Mouse (Mus musculus) heart, embryonic 15.5 days (tissue): ENCODE data around the gene Jup. TPM values are rescaled to one million over a fixed set of nuclear protein-coding genes. Genes with fewer than 3 reads are reported as not detected.

Experiments used
- ATAC-seq: fragments of 200-750 bp; cut with Nextera tagmentation; replicated peaks from 2 replicates; pipeline ENCODE4 v1.8.0; 2017; ENCODE audit warnings: low read depth, moderate TSS enrichment; ENCODE audit not compliant: insufficient number of reproducible peaks, insufficient read depth, low FRiP score
- H3K27ac ChIP-seq: fragments of 300-500 bp; sonication (generic); 2 replicates; pipeline ENCODE4 v1.5.1; 2015; ENCODE audit warnings: mild to moderate bottlenecking, inconsistent platforms
- H3K27me3 ChIP-seq: fragments of 300-500 bp; sonication (generic); 2 replicates; pipeline ENCODE4 v1.6.1; 2015; ENCODE audit warnings: inconsistent platforms
- H3K36me3 ChIP-seq: fragments of 300-500 bp; sonication (generic); 2 replicates; pipeline ENCODE4 v1.6.1; 2015; ENCODE audit warnings: mild to moderate bottlenecking, inconsistent platforms
- H3K4me1 ChIP-seq: fragments of 300-500 bp; sonication (generic); replicated peaks from 2 replicates; pipeline ENCODE4 v1.6.1; 2015; ENCODE audit warnings: inconsistent platforms
- H3K4me2 ChIP-seq: fragments of 300-500 bp; sonication (generic); 2 replicates; pipeline ENCODE4 v1.6.1; 2015; ENCODE audit warnings: inconsistent platforms, mild to moderate bottlenecking, moderate library complexity
- H3K4me3 ChIP-seq: fragments of 300-500 bp; sonication (generic); 2 replicates; pipeline ENCODE4 v1.5.1; 2015; ENCODE audit warnings: mild to moderate bottlenecking, inconsistent platforms
- H3K9ac ChIP-seq: fragments of 300-500 bp; sonication (generic); 2 replicates; pipeline ENCODE4 v1.6.1; 2015; ENCODE audit warnings: mild to moderate bottlenecking, inconsistent platforms
- H3K9me3 ChIP-seq: fragments of 300-500 bp; sonication (generic); replicated peaks from 2 replicates; pipeline ENCODE4 v1.6.1; 2016; ENCODE audit warnings: inconsistent platforms
- WGBS: fragments of 180-500 bp; shearing (Covaris S2); methylation state at CpG from one replicate; pipeline ENCODE4 v1.1.7; 2015; ENCODE audit warnings: mixed read lengths; 5-methylcytosine and 5-hydroxymethylcytosine counted together
- polyA plus RNA-seq: library from polyadenylated mRNA; unstranded; fragments of >200 nt; fragmentation: Nextera tagmentation; extraction: Ambion mirVana; gene quantifications from 2 replicates; pipeline ENCODE4 v1.2.1, GENCODE M21; 2015

Jup gene
- polyA plus RNA-seq, 1 experiment from 2014 or later = 117 TPM

DNA sequence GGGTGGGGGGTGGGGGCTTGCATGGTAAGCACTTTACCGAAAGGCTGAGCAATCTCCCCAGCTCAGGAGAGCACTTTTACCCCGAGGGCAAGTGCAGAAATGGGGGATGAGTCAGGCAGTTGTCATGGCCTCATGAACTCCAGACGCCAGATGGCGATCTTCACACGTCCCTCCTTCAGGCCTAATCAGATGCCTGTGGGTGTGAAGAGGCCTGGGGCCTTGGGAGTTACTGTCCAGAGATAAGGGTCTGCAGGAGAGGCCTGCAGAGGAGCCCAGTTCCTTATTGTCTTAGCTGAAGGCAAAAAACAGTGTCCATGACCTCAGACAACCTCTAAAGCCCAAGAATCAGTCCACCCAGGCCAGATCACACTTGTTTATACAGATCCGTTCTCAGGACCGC, 28.3 kb upstream of the Jup start:
- Histone ChIP-seq H3K9me3 (no peaks in the 10 kb centered on the region), H3K9ac (no peak overlapping the region), H3K4me3 (no peak overlapping the region), H3K27me3 (no peaks in the 10 kb centered on the region), H3K27ac (0 out of 2 replicates have a peak overlapping the region, but pooled peaks have one; percentile 15), H3K4me1 (peaks cover 42% of the 10 kb centered on the region), H3K36me3 (peaks cover 17% of the 10 kb centered on the region; the same call in 1 of the 2 replicates), H3K4me2 (no peak overlapping the region)
- WGBS = 16% methylated on average over 7 of the region's 7 CpGs
- ATAC-seq = no peak

DNA sequence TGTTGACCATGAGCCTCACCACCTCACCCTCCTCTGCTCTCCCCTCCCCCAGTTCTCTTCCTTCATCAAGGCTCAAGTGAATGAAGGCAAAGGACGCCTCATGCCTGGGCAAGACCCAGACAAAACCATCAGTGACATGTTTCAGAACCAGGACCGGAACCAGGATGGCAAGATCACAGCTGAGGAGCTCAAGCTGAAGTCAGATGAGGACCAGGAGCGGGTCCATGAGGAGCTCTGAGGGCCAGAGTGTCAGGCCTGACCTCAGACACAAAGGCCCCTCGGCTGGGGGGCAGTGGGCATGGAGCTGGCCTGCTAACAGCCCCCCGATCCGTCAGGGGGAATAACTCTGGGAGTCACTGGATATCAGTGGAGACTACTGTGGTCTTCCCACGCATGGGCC, 26.3 kb upstream of the Jup start:
- no peak overlapping the region for H3K9ac ChIP-seq
- peaks cover 22% of the 10 kb centered on the region for H3K4me1 ChIP-seq
- no peak overlapping the region for H3K4me2 ChIP-seq
- H3K4me3 ChIP-seq = no peak overlapping the region
- no peaks in the 10 kb centered on the region for H3K9me3 ChIP-seq
- H3K27ac ChIP-seq = no peak overlapping the region
- peaks cover 17% of the 10 kb centered on the region; the same call in 1 of the 2 replicates for H3K36me3 ChIP-seq
- H3K27me3 ChIP-seq = no peaks in the 10 kb centered on the region
- no peak for ATAC-seq
- WGBS = 87% methylated on average over 7 of the region's 7 CpGs

DNA sequence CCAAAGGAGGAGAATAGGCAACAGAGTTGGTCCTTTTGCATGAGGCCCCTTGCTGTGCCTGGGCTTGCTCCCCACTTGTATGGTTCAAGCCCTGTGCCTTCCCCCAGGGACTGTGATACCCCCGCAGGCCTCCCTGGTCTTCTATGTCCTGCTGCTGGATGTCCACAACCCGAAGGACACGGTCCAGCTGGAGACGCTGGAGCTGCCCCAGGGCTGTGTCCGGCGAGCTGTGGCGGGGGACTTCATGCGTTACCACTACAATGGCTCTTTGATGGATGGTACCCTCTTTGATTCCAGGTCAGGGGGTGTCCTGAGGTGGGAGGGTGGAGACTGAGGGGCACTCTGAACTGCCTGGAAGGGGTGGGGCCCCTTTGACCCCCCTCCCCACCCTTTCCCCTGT, 24.0 kb upstream of the Jup start:
- Histone ChIP-seq H3K4me3 (no peak overlapping the region), H3K4me2 (no peak overlapping the region), H3K36me3 (peaks cover 17% of the 10 kb centered on the region; the same call in 1 of the 2 replicates), H3K4me1 (peaks cover 20% of the 10 kb centered on the region), H3K27ac (no peak overlapping the region), H3K27me3 (no peaks in the 10 kb centered on the region), H3K9ac (no peak overlapping the region), H3K9me3 (no peaks in the 10 kb centered on the region)
- 65% methylated on average over 8 of the region's 8 CpGs for WGBS
- no peak for ATAC-seq

DNA sequence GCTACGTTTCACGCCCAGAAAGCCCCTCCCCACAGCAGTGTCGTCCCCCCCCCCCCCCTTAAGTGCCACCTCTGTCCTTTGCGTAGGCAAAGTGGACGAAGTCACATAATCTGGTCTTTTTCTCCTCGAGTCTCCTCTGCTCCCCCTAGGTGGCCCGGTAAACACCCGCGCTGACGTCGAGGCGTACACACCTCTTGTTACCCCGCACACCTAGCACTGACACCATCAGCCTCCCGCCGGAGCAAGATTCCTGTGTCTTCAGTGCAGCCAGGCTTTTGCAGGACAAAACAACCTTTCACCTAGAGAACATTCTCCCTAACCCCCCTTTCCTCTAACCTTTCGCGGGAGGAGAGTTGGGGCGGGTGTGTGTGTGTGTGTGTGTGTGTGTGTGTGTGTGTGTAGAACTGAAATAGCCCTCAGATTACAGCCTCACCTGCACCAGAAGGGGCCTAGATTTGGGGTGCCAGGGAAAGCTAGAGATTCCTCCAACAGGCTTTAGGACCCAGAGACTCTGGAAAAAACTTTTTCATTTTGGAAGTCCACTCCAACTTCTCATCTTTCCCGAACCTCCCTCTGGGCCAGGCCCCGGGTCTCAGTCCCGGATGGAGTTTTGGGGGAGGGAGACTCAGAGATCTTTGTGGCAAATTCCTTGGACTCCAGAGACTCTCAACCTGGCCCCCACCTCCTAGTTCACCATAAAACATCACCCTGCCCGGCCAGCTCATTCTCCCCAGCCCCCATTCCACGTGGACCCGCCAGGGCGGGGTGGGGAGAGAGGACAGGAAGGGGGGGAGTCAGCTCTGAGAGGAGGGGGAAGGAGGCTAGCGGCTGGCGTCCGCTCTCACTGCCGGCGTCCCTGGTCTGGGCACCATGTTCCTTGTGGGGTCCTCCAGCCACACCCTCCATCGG, 17.6 kb upstream of the Jup start, which contains the start of gene Fkbp10:
Gene Fkbp10 (plus strand): TSS at position 784 of the 909 bp plus-strand sequence.
- peak; percentile 47 for ATAC-seq
- Histone ChIP-seq H3K27ac (peak within 1 kb of the TSS; percentile 91), H3K9me3 (no peaks in the 10 kb centered on the region), H3K9ac (peak within 1 kb of the TSS; percentile 76), H3K4me1 (peaks cover 51% of the 10 kb centered on the region), H3K4me3 (peak within 1 kb of the TSS; percentile 63), H3K36me3 (peaks cover 4% of the 10 kb centered on the region), H3K27me3 (no peaks in the 10 kb centered on the region), H3K4me2 (peak within 1 kb of the TSS; percentile 85)
- 1% methylated on average over 31 of the region's 31 CpGs for WGBS

DNA sequence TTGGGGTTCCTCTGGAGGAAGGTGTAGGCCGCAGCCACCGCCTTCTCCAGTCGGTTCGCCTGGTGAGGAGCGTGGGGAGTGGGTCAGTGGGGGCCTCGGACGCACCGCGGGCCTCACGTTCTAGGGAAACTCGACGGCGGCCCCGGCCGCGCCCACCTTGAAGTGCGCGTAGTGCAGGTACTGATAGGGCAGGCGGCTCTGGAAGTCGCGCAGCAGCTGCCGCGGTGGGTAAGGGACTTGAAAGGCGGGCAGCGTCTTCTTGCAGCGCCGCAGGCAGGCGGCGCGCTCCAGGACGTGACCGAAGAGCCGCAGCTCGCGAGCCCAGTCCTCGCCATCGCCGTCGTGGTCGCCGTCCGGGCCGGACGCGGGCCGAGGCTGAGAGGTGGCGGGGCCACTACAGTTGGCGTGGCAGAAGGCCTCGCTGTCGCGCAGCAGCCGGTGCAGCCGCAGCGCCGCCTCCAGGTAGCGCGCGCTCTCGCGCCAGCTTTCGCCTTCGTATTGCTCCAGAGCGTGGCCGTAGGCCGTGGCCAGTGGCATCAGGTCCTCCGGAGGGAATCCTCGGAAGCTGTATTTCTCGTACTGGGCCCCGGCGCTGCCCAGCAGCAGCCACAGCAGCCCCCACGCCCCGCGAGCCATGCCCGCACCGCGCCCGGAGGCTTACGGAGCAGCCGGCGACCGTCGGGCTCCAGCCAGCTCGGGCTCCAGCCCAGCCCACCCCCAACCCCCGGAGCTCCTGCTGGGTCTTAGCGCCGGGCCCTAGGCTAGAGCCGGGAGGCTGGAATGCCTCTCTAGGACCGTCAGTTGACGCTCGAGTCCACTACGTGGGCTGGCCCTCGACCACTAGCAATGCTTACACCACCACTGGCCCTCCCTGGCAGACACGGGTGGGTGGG, 16.7 kb upstream of the Jup start, which contains the start of gene P3h4:
Gene P3h4 (minus strand): TSS at position 816 of the 893 bp plus-strand sequence.
- Histone ChIP-seq H3K4me3 (peak within 1 kb of the TSS; percentile 63), H3K4me1 (peaks cover 51% of the 10 kb centered on the region), H3K27ac (peak within 1 kb of the TSS; percentile 91), H3K36me3 (peaks cover 5% of the 10 kb centered on the region), H3K27me3 (no peaks in the 10 kb centered on the region), H3K9me3 (no peaks in the 10 kb centered on the region), H3K4me2 (peak within 1 kb of the TSS; percentile 85), H3K9ac (peak within 1 kb of the TSS; percentile 76)
- WGBS = under 1% methylated on average over 93 of the region's 93 CpGs
- peak; percentile 94 for ATAC-seq

DNA sequence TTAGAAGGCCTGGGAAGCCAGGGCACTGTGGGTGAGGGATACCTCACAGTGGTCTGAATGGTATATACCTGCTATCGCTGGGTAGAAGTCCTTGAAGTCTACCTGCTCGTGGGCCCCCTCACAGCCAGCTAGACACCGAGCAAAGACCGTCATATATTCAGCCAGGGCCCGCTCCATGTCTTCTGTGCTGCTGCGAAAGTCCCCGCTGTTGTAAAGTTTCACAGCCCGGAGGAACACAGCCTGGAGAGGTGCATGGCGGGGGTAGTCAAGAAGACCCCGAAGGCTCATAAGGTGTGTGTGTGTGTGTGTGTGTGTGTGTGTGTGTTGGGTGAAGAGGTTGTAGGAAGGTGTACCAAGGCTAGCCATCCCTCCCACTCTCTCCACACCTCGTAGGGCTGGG, 16.0 kb upstream of the Jup start:
- Histone ChIP-seq H3K27ac (peak overlapping the region; percentile 91), H3K36me3 (peaks cover 12% of the 10 kb centered on the region), H3K4me1 (peaks cover 51% of the 10 kb centered on the region)

DNA sequence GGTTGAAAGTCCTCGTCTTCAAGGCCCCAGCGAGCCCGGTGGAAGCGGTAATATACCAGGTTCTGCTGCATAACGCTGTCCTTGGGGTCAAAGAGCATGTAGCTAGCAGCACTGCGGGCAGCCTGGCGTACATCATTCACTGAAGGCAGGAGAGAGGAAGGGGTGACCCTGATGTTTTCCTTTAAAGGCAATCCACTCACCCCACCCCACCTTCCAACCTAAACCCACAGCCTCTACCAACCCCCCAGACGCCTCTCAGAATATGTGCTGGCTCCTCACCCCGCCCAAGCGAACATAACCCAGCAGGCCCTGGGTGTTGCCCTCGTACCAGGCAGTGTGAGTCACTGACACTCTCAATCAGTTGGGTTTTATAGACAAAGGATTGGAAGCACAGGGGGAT, 14.2 kb upstream of the Jup start:
- Histone ChIP-seq H3K36me3 (peaks cover 16% of the 10 kb centered on the region), H3K4me1 (peaks cover 53% of the 10 kb centered on the region), H3K27me3 (no peaks in the 10 kb centered on the region), H3K9ac (no peak overlapping the region), H3K4me2 (peak overlapping the region; percentile 85), H3K4me3 (0 out of 2 replicates have a peak overlapping the region, but pooled peaks have one; percentile 9), H3K9me3 (no peaks in the 10 kb centered on the region), H3K27ac (no peak overlapping the region)
- WGBS = 63% methylated on average over 11 of the region's 11 CpGs
- ATAC-seq = no peak

More for the DNA sequence above, 16.0 kb upstream of the Jup start:
- H3K4me2 ChIP-seq = peak overlapping the region; percentile 85
- H3K9ac ChIP-seq = peak overlapping the region; percentile 76
- H3K9me3 ChIP-seq = no peaks in the 10 kb centered on the region
- H3K4me3 ChIP-seq = peak overlapping the region; percentile 63
- 51% methylated on average over 11 of the region's 11 CpGs for WGBS
- no peaks in the 10 kb centered on the region for H3K27me3 ChIP-seq
- no peak for ATAC-seq

DNA sequence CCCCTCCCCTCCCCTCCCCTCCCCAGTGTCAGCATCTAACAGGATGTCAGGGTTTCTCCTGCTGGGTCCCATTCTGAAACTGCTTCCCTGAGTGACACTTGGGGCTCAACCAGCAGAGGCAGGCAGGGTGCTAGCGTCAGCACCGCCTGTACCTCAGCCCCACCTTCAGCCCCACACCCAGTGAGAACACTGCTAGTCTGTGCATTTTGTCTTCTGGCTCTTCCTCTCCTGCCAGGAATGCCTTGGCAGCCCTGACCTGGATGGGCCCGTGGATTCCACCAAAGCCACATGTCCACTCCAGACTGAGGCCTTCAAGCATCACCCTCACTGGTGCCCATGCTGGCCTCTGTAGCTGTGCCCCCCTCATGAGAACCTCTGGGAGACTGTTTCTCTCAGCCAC, 12.1 kb upstream of the Jup start:
- 82% methylated on average over 3 of the region's 3 CpGs for WGBS

DNA sequence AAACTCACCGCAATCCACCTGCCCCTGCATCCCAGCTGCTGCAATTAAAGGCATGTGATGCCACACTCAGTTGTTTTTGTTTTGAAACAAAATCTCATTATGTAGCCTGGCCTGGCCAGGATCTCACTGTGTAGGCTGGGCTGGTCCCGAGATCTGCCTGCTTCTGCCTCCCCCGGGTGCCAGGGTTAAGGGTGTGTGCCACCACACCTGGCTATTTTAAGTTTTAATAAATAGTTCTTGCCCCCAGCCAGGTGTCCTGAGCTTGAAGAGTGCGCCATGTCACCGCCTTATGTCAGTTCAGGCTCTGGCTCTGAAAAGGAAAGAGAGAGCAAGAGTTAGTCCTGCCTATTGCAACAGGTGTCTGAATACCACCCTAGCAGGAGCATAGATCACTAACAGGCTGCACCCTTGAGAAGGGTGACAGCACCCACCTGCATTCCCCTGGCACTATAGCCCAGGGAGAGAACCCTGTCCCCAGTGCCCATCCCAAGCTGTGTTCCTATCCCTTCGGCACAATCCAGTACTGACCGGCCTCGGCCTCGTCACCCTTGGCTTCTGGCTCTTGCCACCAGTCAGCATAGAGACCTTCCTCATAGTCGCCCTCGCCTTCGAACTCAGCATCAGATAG, 11.4 kb upstream of the Jup start:
- H3K4me2 ChIP-seq = no peak overlapping the region
- no peak for ATAC-seq
- no peak overlapping the region for H3K27ac ChIP-seq
- no peaks in the 10 kb centered on the region for H3K9me3 ChIP-seq
- no peak overlapping the region for H3K9ac ChIP-seq
- H3K4me1 ChIP-seq = peaks cover 52% of the 10 kb centered on the region
- WGBS = 89% methylated on average over 12 of the region's 12 CpGs
- no peak overlapping the region for H3K4me3 ChIP-seq
- H3K36me3 ChIP-seq = peaks cover 16% of the 10 kb centered on the region
- H3K27me3 ChIP-seq = no peaks in the 10 kb centered on the region

More for the DNA sequence above, 12.1 kb upstream of the Jup start:
- peaks cover 16% of the 10 kb centered on the region for H3K36me3 ChIP-seq
- no peaks in the 10 kb centered on the region for H3K27me3 ChIP-seq
- no peak overlapping the region for H3K4me3 ChIP-seq
- H3K4me1 ChIP-seq = peaks cover 45% of the 10 kb centered on the region
- H3K4me2 ChIP-seq = no peak overlapping the region
- H3K9ac ChIP-seq = no peak overlapping the region
- H3K9me3 ChIP-seq = no peaks in the 10 kb centered on the region
- H3K27ac ChIP-seq = no peak overlapping the region
- no peak for ATAC-seq

DNA sequence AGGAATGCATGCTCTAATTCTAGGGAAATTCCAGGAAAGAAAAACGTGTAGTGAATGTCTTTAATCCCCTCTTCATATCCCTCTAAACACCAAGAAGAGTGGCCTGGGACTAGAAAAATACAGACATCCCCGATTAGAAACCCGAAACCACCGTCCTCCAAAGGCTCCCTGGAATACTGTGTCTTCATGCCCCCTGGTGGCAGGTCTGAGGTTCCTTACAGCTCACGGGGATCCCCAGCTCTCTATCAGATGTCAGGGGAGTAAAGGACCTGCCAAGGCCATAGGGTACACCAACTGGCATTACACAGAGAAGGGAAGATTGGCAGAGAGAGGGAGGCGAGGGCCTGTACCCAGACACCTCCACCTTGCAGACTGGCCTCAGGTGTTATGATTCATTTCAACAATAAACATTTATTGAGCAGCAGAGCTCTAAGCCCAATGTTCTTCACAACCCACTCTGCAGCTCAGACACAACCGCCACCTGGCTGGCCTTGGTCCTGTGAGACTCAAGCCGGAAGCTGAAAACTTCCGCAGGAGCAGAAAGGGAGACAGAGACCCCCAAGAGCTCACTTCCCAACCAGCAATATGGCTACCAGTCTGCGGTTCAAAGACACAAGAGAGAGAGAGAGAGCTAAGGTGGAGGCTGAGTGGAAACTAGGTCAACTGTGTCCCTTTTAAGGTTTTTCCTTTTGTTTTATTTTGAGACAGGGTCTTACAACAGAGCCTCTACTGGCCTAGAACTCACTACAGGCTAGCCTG, 10.7 kb upstream of the Jup start:
- Histone ChIP-seq H3K36me3 (peaks cover 16% of the 10 kb centered on the region), H3K4me1 (peaks cover 50% of the 10 kb centered on the region), H3K27me3 (no peaks in the 10 kb centered on the region), H3K4me3 (no peak overlapping the region), H3K9ac (no peak overlapping the region), H3K4me2 (no peak overlapping the region), H3K9me3 (no peaks in the 10 kb centered on the region), H3K27ac (peak overlapping the region; percentile 35; the same call in 1 of the 2 replicates)
- 33% methylated on average over 10 of the region's 10 CpGs for WGBS
- ATAC-seq = no peak
